Mouse (Mus musculus): ENCODE data around the gene Spib.

DNA sequence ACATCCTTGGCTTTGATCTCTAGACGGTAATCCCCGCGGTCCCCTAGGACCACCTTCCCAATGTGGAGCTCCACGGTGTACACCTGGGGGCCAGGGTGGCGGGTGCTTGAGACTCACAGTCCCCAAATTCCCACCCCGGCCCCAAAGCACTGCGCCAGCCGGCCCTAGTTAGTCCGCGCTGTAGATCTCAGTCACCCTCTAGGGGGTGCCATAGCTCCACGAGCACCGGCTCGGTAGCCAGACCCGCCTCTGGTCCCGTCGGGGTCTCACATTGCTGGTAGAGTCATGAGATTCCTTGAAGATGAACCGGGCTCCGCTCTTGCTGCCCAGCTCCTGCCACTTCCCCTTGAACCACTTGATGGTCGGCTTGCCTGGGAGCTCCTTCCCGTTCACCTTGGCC lies 10.2 kb downstream of the Spib start:
- TF ChIP-seq POLR2A (IDR thresholded peaks at IDR 0.05; ENCODE audit: borderline replicate concordance, control insufficient read depth, low read depth, low read length), result no peak
- peak; percentile 76 for TF ChIP-seq CTCF (IDR thresholded peaks at IDR 0.05; ENCODE audit: control insufficient read depth, insufficient read depth, low read length)
